In the genomic region with DNA sequence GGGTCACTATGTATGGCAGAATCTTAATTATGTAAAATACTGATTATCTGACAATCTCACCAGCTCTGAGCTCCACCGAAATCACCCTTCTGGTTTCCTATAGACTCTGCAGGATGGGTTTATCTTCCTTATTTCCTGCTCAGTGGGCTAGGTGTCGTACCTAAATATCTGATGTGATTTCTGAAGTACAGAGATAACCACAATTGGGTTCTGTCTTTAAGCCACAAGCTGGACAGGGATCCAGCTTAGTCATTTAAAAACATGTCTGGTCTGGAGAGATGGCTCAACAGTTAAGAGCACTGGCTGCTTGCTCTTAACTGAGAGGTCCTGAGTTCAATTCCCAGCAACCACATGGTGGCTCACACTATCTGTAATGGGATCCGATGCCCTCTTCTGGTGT, we compare ENCODE assay signal across 28 mouse cellular contexts. TPM values are rescaled to one million over a fixed set of nuclear protein-coding genes. Genes with fewer than 3 reads are reported as not detected.
DNase-seq lines count a peak whose midpoint lies in the region; ATAC-seq and TF ChIP-seq lines count a peak whose summit lies in the region.
"Had no signal": no experiment of that assay in that cellular context is flagged by ENCODE, and none has a peak within 500 bp of the region (broad histone marks: within the 10 kb centered on the region; RNA-seq: fewer than 3 reads in every experiment).

No protein-coding gene starts in this region.

- peaks cover 44% of the 10 kb centered on the region for H3K4me1 ChIP-seq in G1E (ENCODE audit: insufficient read depth, low read depth, low read length)
- H3K4me1 ChIP-seq in hindbrain, embryonic 12.5 days: no peaks in the 10 kb centered on the region
- H3K4me1 ChIP-seq: embryonic facial prominence, embryonic 12.5 days; forebrain, embryonic 13.5 days; forebrain, embryonic 15.5 days had no signal

- no peak overlapping the region for H3K4me3 ChIP-seq in layer of hippocampus, adult 2 months
- H3K4me3 ChIP-seq in G1E (ENCODE audit: low read depth, low read length): no peak overlapping the region
- H3K4me3 ChIP-seq in hindbrain, embryonic 12.5 days: no peak overlapping the region
- H3K4me3 ChIP-seq: embryonic facial prominence, embryonic 10.5 days; embryonic facial prominence, embryonic 12.5 days; forebrain, embryonic 13.5 days; forebrain, embryonic 15.5 days had no signal

- H3K9ac ChIP-seq in hindbrain, embryonic 12.5 days: no peak overlapping the region
- H3K9ac ChIP-seq: embryonic facial prominence, embryonic 12.5 days; forebrain, embryonic 13.5 days; forebrain, embryonic 15.5 days; forebrain, postnatal 0 days had no signal

- DNase-seq in layer of hippocampus, adult 2 months (ENCODE audit: low spot score in 2 of 2): no peak
- no peak for DNase-seq in layer of hippocampus, adult 9-11 months
- no peak for DNase-seq in G1E (ENCODE audit: low spot score)
- no peak for DNase-seq in ovary, adult 18-20 months (ENCODE audit: low spot score)
- DNase-seq: adrenal gland, adult 8-10 months; adrenal gland, postnatal 14 days; adrenal gland, postnatal 36 days; B cell, adult 2 months; cerebellum, adult 11-12 months; cerebellum, adult 2 months; cerebellum, adult 9-10 months; cerebellum, postnatal 10 days; cerebellum, postnatal 25 days; forebrain, postnatal 0 days had no signal

- H3K9me3 ChIP-seq in G1E (replicated peaks): no peaks in the 10 kb centered on the region
- no peaks in the 10 kb centered on the region for H3K9me3 ChIP-seq in hindbrain, embryonic 12.5 days (replicated peaks)
- H3K9me3 ChIP-seq: embryonic facial prominence, embryonic 10.5 days; embryonic facial prominence, embryonic 12.5 days; forebrain, embryonic 13.5 days; forebrain, embryonic 15.5 days had no signal

- 92% methylated on average over 3 of the region's 3 CpGs for WGBS in hindbrain, embryonic 12.5 days

- no peak overlapping the region for H3K4me2 ChIP-seq in hindbrain, embryonic 12.5 days (replicated peaks)
- H3K4me2 ChIP-seq: embryonic facial prominence, embryonic 12.5 days; forebrain, embryonic 13.5 days; forebrain, embryonic 15.5 days had no signal

- peaks cover 29% of the 10 kb centered on the region for H3K36me3 ChIP-seq in G1E (replicated peaks)
- H3K36me3 ChIP-seq in hindbrain, embryonic 12.5 days: no peaks in the 10 kb centered on the region
- H3K36me3 ChIP-seq: embryonic facial prominence, embryonic 10.5 days; embryonic facial prominence, embryonic 12.5 days; forebrain, embryonic 15.5 days had no signal

- ATAC-seq in G1E (ENCODE audit: extremely low read depth, insufficient number of reproducible peaks, low FRiP score, poor library complexity, severe bottlenecking): peak; percentile 73
- ATAC-seq in megakaryocyte progenitor cell, adult 5-6 weeks (replicated peaks; ENCODE audit: poor library complexity): 0 out of 2 replicates have a peak, but pooled peaks have one; percentile 14
- ATAC-seq in hindbrain, embryonic 12.5 days (ENCODE audit: low FRiP score): no peak
- ATAC-seq: activated CD4-positive, CD25-positive, alpha-beta regulatory T cell, adult 4 months; CD4-positive, CD25-positive, alpha-beta regulatory T cell, adult 4 months; forebrain, embryonic 13.5 days; forebrain, embryonic 15.5 days; forebrain, postnatal 0 days; Patski had no signal

- peak; percentile 26; the same call in 1 of the 2 replicates for TF ChIP-seq CTCF in layer of hippocampus, adult 2 months (conservative IDR thresholded peaks at IDR 0.05)
- TF ChIP-seq CTCF in G1E (IDR thresholded peaks at IDR 0.05; ENCODE audit: low read depth, low read length): no peak

- no peaks in the 10 kb centered on the region for H3K27me3 ChIP-seq in G1E (ENCODE audit: insufficient read depth, low read length)
- H3K27me3 ChIP-seq in hindbrain, embryonic 12.5 days: no peaks in the 10 kb centered on the region
- H3K27me3 ChIP-seq: CH12.LX; embryonic facial prominence, embryonic 12.5 days; forebrain, embryonic 13.5 days; forebrain, embryonic 15.5 days; Patski had no signal

- H3K27ac ChIP-seq in layer of hippocampus, adult 2 months: no peak overlapping the region
- H3K27ac ChIP-seq in hindbrain, embryonic 12.5 days: no peak overlapping the region
- H3K27ac ChIP-seq: embryonic facial prominence, embryonic 10.5 days; embryonic facial prominence, embryonic 12.5 days; forebrain, embryonic 13.5 days; forebrain, embryonic 15.5 days had no signal

RNA-seq across cellular contexts. Expression of gene Smim13, which starts 7.3 kb away (rescaled TPM):
- 100 to 1,000 TPM; 141 to 143 TPM for total RNA-seq in layer of hippocampus, adult 2 months (2021)
- 18.6 and 22.4 TPM in 2 replicates for total RNA-seq in G1E (2014; fragmentation: Nextera tagmentation)
- 12.6 and 14.4 TPM in 2 replicates for total RNA-seq in G1E (2017)
- polyA plus RNA-seq in G1E (2012): 2.4 and 2.6 TPM in 2 replicates
- 16.0 and 18.7 TPM in 2 replicates for total RNA-seq in megakaryocyte progenitor cell, adult 5-6 weeks (2015)
- total RNA-seq in megakaryocyte progenitor cell, adult 5-6 weeks (2017): 11.9 and 12.8 TPM in 2 replicates
- 20.0 and 21.5 TPM in 2 replicates for polyA plus RNA-seq in hindbrain, embryonic 12.5 days (2016; fragmentation: Nextera tagmentation; extraction: Ambion mirVana)

RNA-seq across cellular contexts. Expression of gene Gm17364, which starts 16.8 kb away (rescaled TPM):
- total RNA-seq in layer of hippocampus, adult 2 months (2021): not detected
- total RNA-seq in G1E (2014; fragmentation: Nextera tagmentation) (not detected in 2 replicates), G1E (2017) (not detected in 2 replicates)
- not detected in 2 replicates for polyA plus RNA-seq in G1E (2012)
- not detected in 2 replicates for total RNA-seq in megakaryocyte progenitor cell, adult 5-6 weeks (2015)
- total RNA-seq in megakaryocyte progenitor cell, adult 5-6 weeks (2017): not detected in 2 replicates
- not detected in 2 replicates for polyA plus RNA-seq in hindbrain, embryonic 12.5 days (2016; fragmentation: Nextera tagmentation; extraction: Ambion mirVana)
- total RNA-seq: adrenal gland, adult 18-20 months; adrenal gland, adult 8-10 months; adrenal gland, postnatal 14 days; adrenal gland, postnatal 36 days; CH12.LX; forebrain, postnatal 0 days had no signal
- polyA plus RNA-seq: activated CD4-positive, CD25-positive, alpha-beta regulatory T cell, adult 4 months; CD4-positive, CD25-positive, alpha-beta regulatory T cell, adult 4 months; cerebellum, adult 2 months; cortical plate, adult 2 months; embryonic facial prominence, embryonic 10.5 days; embryonic facial prominence, embryonic 12.5 days; embryonic facial prominence, embryonic 14.5 days; forebrain, embryonic 11.5 days; forebrain, embryonic 13.5 days; forebrain, embryonic 15.5 days; forebrain, postnatal 0 days; Patski had no signal

RNA-seq across cellular contexts. Expression of gene Elovl2, which starts 36.8 kb away (rescaled TPM):
- 10 to 100 TPM; 16.2 to 16.9 TPM for total RNA-seq in layer of hippocampus, adult 2 months (2021)
- total RNA-seq in G1E (2014; fragmentation: Nextera tagmentation): not detected in 2 replicates
- 0.05 TPM in 1 of 2 replicates, not detected in the other for total RNA-seq in G1E (2017)
- polyA plus RNA-seq in G1E (2012): not detected in 2 replicates
- total RNA-seq in megakaryocyte progenitor cell, adult 5-6 weeks (2015): 0.07 TPM in 1 of 2 replicates, not detected in the other
- total RNA-seq in megakaryocyte progenitor cell, adult 5-6 weeks (2017): 0.14 TPM in 1 of 2 replicates, not detected in the other
- polyA plus RNA-seq in hindbrain, embryonic 12.5 days (2016; fragmentation: Nextera tagmentation; extraction: Ambion mirVana): 38.0 and 41.4 TPM in 2 replicates
- total RNA-seq: CH12.LX had no signal
- polyA plus RNA-seq: activated CD4-positive, CD25-positive, alpha-beta regulatory T cell, adult 4 months; CD4-positive, CD25-positive, alpha-beta regulatory T cell, adult 4 months; Patski had no signal

Comparison
In these comparisons a context has a peak if more than half of its experiments do, and no peak if none do; other contexts are left out.
1. RNA of gene Smim13, which starts 7.3 kb away (total RNA-seq): 141 to 143 TPM in layer of hippocampus, adult 2 months; 12.6 to 22.4 TPM in G1E and 11.9 to 18.7 TPM in megakaryocyte progenitor cell, adult 5-6 weeks; every median in the first group is over 4 times any median in the second.
2. RNA of gene Elovl2, which starts 36.8 kb away (total RNA-seq): 16.2 to 16.9 TPM in layer of hippocampus, adult 2 months; 0.07 to 0.14 TPM in megakaryocyte progenitor cell, adult 5-6 weeks and 0.05 TPM in G1E; every median in the first group is over 10 times any median in the second.